Mouse (Mus musculus) neural tube, embryonic 13.5 days (tissue): ENCODE measurements around the gene Baz1b. TPM values are rescaled to one million over a fixed set of nuclear protein-coding genes. Genes with fewer than 3 reads are reported as not detected.

Source experiments
- ATAC-seq: fragments of 200-750 bp; cut with Nextera tagmentation; 2 replicates; pipeline ENCODE4 v1.8.0; 2017; ENCODE audit warnings: low read depth, mild to moderate bottlenecking, moderate TSS enrichment, moderate library complexity
- H3K27ac ChIP-seq: fragments of 300-500 bp; sonication (generic); replicated peaks from 2 replicates; pipeline ENCODE4 v1.5.1; 2015; ENCODE audit warnings: moderate library complexity, mild to moderate bottlenecking, inconsistent platforms
- H3K27me3 ChIP-seq: fragments of 300-500 bp; sonication (generic); 2 replicates; pipeline ENCODE4 v1.6.1; 2015; ENCODE audit warnings: mild to moderate bottlenecking, inconsistent platforms
- H3K36me3 ChIP-seq: fragments of 300-500 bp; sonication (generic); 2 replicates; pipeline ENCODE4 v1.6.1; 2015; ENCODE audit warnings: mild to moderate bottlenecking, inconsistent platforms
- H3K4me1 ChIP-seq: fragments of 300-500 bp; sonication (generic); replicated peaks from 2 replicates; pipeline ENCODE4 v1.6.1; 2015; ENCODE audit warnings: inconsistent platforms
- H3K4me2 ChIP-seq: fragments of 300-500 bp; sonication (generic); 2 replicates; pipeline ENCODE4 v1.6.1; 2015; ENCODE audit warnings: inconsistent platforms, mild to moderate bottlenecking, moderate library complexity
- H3K4me3 ChIP-seq: fragments of 300-500 bp; sonication (generic); 2 replicates; pipeline ENCODE4 v1.5.1; 2015; ENCODE audit warnings: mild to moderate bottlenecking, inconsistent platforms
- H3K9ac ChIP-seq: fragments of 300-500 bp; sonication (generic); 2 replicates; pipeline ENCODE4 v1.6.1; 2015; ENCODE audit warnings: moderate library complexity, mild to moderate bottlenecking, inconsistent platforms
- H3K9me3 ChIP-seq: fragments of 300-500 bp; sonication (generic); 2 replicates; pipeline ENCODE4 v1.6.1; 2016; ENCODE audit warnings: inconsistent platforms
- WGBS: fragments of 180-500 bp; shearing (Covaris S2); methylation state at CpG from one replicate; pipeline ENCODE4 v1.1.7; 2015; 5-methylcytosine and 5-hydroxymethylcytosine counted together
- polyA plus RNA-seq: library from polyadenylated mRNA; unstranded; fragments of >200 nt; fragmentation: Nextera tagmentation; extraction: Ambion mirVana; gene quantifications from 2 replicates; pipeline ENCODE4 v1.2.1, GENCODE M21; 2015

Baz1b gene
- polyA plus RNA-seq, 1 experiment from 2014 or later: 32.0 TPM

DNA sequence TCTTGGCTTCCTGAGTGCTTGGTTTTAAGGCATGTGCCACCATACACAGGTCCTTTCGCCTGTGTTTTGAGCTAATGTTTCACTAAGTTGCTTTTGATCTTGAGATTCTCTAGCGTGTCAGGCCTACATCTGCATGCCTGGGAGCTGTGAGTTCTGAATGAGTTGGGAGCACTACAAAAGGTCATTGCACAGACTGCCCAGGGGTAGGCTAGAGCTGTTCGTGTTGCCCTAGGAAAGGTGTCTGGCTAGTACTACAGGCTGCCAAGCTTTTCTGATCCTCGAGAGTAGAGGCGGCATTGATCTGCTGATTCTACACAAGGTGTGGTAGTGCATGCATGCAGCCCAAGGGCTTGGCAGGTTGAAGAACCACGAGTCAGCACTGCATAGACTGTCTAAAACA lies 24.2 kb upstream of the Baz1b start:
- Histone ChIP-seq H3K36me3 (peaks cover 55% of the 10 kb centered on the region), H3K27me3 (no peaks in the 10 kb centered on the region), H3K27ac (no peak overlapping the region), H3K9me3 (no peaks in the 10 kb centered on the region), H3K4me2 (no peak overlapping the region), H3K4me3 (no peak overlapping the region), H3K4me1 (0 out of 2 replicates have a peak, but pooled peaks cover 2% of the 10 kb centered on the region), H3K9ac (no peak overlapping the region)
- 89% methylated on average over 6 of the region's 6 CpGs for WGBS
- ATAC-seq: no peak

GRCm38 (mm10) chr5:135166909-135167308 lies 20.2 kb upstream of the Baz1b start:
- H3K27me3 ChIP-seq: no peaks in the 10 kb centered on the region
- no peak overlapping the region for H3K4me3 ChIP-seq
- H3K36me3 ChIP-seq: peaks cover 25% of the 10 kb centered on the region
- H3K9me3 ChIP-seq: no peaks in the 10 kb centered on the region
- H3K4me2 ChIP-seq: no peak overlapping the region
- H3K4me1 ChIP-seq: peaks cover 22% of the 10 kb centered on the region
- no peak overlapping the region for H3K27ac ChIP-seq
- no peak overlapping the region for H3K9ac ChIP-seq
- no peak for ATAC-seq
- 93% methylated on average over 4 of the region's 4 CpGs for WGBS

DNA sequence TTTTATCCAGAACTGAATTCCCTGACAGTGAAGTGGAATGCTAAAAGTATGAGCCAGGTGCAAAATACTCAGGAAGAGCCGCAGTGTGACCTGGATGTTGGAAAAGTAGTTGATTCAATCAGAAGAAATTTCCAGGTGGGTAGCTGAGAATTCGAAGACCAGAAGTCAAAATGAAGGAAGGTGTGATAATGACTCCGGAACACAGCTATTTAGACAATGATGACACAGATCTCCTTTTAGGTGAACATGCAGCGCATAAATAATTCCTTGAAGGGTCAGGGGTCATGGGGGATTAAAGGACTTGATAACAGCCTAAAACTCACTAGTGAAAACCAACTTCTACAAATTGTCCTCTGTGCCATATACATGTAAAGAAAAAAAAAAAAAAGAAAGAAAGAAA lies 19.6 kb upstream of the Baz1b start:
- Histone ChIP-seq H3K4me2 (peak overlapping the region; percentile 98), H3K9me3 (no peaks in the 10 kb centered on the region), H3K4me1 (peaks cover 22% of the 10 kb centered on the region), H3K27ac (peak overlapping the region; percentile 100), H3K4me3 (peak overlapping the region; percentile 65; the same call in 1 of the 2 replicates), H3K27me3 (no peaks in the 10 kb centered on the region), H3K36me3 (peaks cover 25% of the 10 kb centered on the region), H3K9ac (no peak overlapping the region)
- ATAC-seq: no peak
- WGBS: 96% methylated on average over 4 of the region's 4 CpGs

GRCm38 (mm10) chr5:135168063-135169062 lies 18.7 kb upstream of the Baz1b start, which contains the start of gene Bcl7b:
Gene Bcl7b, plus strand, starts transcription at chr5:135168283.
- Histone ChIP-seq H3K4me3 (peak within 1 kb of the TSS; percentile 65), H3K9me3 (no peaks in the 10 kb centered on the region), H3K4me1 (peaks cover 22% of the 10 kb centered on the region), H3K27me3 (no peaks in the 10 kb centered on the region), H3K27ac (peak within 1 kb of the TSS; percentile 100), H3K4me2 (peak within 1 kb of the TSS; percentile 98), H3K36me3 (peaks cover 25% of the 10 kb centered on the region), H3K9ac (peak within 1 kb of the TSS; percentile 95)
- ATAC-seq: peak; percentile 99
- WGBS: 3% methylated on average over 71 of the region's 95 CpGs

DNA sequence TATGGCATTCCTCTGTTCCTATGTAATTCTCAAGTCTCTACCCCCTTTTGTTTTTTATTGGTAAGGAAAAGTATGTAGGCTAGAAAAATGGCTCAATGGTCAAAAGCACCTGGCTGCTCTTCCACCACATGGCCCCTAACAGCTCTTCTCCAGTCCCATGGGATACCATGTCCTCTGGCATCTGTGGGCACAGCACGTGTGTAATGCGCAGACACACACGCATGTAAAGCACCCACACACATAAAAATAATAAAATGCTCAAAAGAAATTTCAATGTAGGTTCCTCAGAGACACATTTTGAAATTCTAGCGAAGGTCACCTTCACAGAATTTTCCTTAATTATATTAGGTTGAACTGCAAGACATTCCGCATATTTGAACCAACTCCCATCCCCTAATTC lies 17.6 kb upstream of the Baz1b start:
- H3K36me3 ChIP-seq: peaks cover 36% of the 10 kb centered on the region
- no peak overlapping the region for H3K27ac ChIP-seq
- no peaks in the 10 kb centered on the region for H3K9me3 ChIP-seq
- H3K4me1 ChIP-seq: peaks cover 22% of the 10 kb centered on the region
- peak overlapping the region; percentile 83 for H3K9ac ChIP-seq
- peak overlapping the region; percentile 98 for H3K4me2 ChIP-seq
- WGBS: 89% methylated on average over 5 of the region's 5 CpGs
- ATAC-seq: no peak
- H3K4me3 ChIP-seq: peak overlapping the region; percentile 65
- no peaks in the 10 kb centered on the region for H3K27me3 ChIP-seq

- Histone ChIP-seq H3K4me3 (no peak overlapping the region), H3K36me3 (peaks cover 58% of the 10 kb centered on the region), H3K27me3 (no peaks in the 10 kb centered on the region), H3K4me1 (peaks cover 22% of the 10 kb centered on the region), H3K9ac (no peak overlapping the region), H3K9me3 (no peaks in the 10 kb centered on the region), H3K27ac (no peak overlapping the region), H3K4me2 (no peak overlapping the region)
- WGBS: 92% methylated on average over 6 of the region's 6 CpGs
- ATAC-seq: no peak
These were observed 15.3 kb upstream of the Baz1b start for GRCm38 (mm10) chr5:135171688-135172220.

DNA sequence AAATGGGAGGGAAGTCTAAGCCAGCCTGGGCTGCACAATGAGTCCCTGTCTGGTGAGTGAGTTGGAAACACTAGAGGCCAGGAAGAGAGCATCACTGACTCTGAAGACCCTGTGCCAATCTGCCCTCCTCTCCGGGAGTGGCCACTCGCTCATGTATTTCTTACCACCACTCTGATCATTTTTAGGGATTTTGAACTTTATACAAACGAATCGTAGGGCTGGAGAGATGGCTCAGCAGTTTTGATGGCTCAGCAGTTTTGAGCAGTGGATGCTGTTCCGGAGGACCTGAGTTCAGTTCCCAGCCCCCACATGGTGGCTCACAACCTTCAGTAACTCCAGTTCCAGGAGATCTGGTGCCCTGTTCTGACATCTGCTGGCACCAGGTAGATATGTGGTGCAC lies 14.1 kb upstream of the Baz1b start:
- Histone ChIP-seq H3K36me3 (peaks cover 70% of the 10 kb centered on the region), H3K4me2 (no peak overlapping the region), H3K4me1 (peaks cover 19% of the 10 kb centered on the region), H3K27ac (no peak overlapping the region), H3K9me3 (no peaks in the 10 kb centered on the region), H3K9ac (no peak overlapping the region), H3K4me3 (no peak overlapping the region), H3K27me3 (no peaks in the 10 kb centered on the region)
- WGBS: 93% methylated on average over 5 of the region's 5 CpGs
- no peak for ATAC-seq

- H3K9me3 ChIP-seq: no peaks in the 10 kb centered on the region
- H3K9ac ChIP-seq: no peak overlapping the region
- no peak overlapping the region for H3K4me2 ChIP-seq
- H3K27me3 ChIP-seq: no peaks in the 10 kb centered on the region
- no peak for ATAC-seq
- no peak overlapping the region for H3K4me3 ChIP-seq
- 0 out of 2 replicates have a peak, but pooled peaks cover 7% of the 10 kb centered on the region for H3K4me1 ChIP-seq
- no peak overlapping the region for H3K27ac ChIP-seq
- H3K36me3 ChIP-seq: peaks cover 89% of the 10 kb centered on the region
These were observed 12.0 kb upstream of the Baz1b start for GRCm38 (mm10) chr5:135175086-135175485.

- Histone ChIP-seq H3K9ac (peak overlapping the region; percentile 4; the same call in 1 of the 2 replicates), H3K36me3 (peaks cover 92% of the 10 kb centered on the region), H3K27ac (no peak overlapping the region), H3K9me3 (no peaks in the 10 kb centered on the region), H3K27me3 (no peaks in the 10 kb centered on the region), H3K4me1 (no peaks in the 10 kb centered on the region), H3K4me2 (no peak overlapping the region), H3K4me3 (no peak overlapping the region)
- WGBS: 80% methylated on average over 3 of the region's 3 CpGs
- ATAC-seq: no peak
These were observed 8.5 kb upstream of the Baz1b start for GRCm38 (mm10) chr5:135178523-135178922.

DNA sequence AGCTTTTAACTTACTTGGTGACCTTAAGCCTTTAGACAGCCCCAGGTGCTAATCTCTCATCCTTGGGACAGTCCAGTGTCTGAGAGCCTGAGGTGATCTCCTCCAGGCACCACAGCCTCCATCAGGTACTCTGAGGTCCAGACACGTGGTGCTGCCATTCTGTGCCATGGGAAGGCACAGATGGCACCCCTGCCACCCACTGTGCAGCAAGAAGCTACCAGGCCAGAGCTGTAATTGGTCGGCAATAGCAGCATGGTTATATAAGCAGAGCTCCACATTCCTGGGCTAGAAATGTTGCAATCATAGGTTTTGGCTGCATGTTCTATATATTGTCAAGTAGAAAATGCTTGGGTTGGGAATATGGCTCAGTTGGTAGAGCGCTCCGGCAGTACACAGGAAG lies 8.1 kb upstream of the Baz1b start:
- H3K36me3 ChIP-seq: peaks cover 87% of the 10 kb centered on the region
- 80% methylated on average over 4 of the region's 4 CpGs for WGBS

GRCm38 (mm10) chr5:135179616-135180015 lies 7.4 kb upstream of the Baz1b start:
- 94% methylated on average over 7 of the region's 7 CpGs for WGBS
- Histone ChIP-seq H3K36me3 (peaks cover 81% of the 10 kb centered on the region), H3K27me3 (no peaks in the 10 kb centered on the region), H3K4me3 (no peak overlapping the region), H3K9me3 (0 out of 2 replicates have a peak, but pooled peaks cover 3% of the 10 kb centered on the region), H3K4me2 (no peak overlapping the region), H3K9ac (no peak overlapping the region), H3K27ac (no peak overlapping the region), H3K4me1 (no peaks in the 10 kb centered on the region)
- ATAC-seq: no peak

More for the DNA sequence above, 8.1 kb upstream of the Baz1b start:
- no peak for ATAC-seq
- H3K4me2 ChIP-seq: no peak overlapping the region
- no peaks in the 10 kb centered on the region for H3K27me3 ChIP-seq
- no peak overlapping the region for H3K4me3 ChIP-seq
- no peak overlapping the region for H3K27ac ChIP-seq
- H3K9me3 ChIP-seq: no peaks in the 10 kb centered on the region
- no peak overlapping the region for H3K9ac ChIP-seq
- no peaks in the 10 kb centered on the region for H3K4me1 ChIP-seq

DNA sequence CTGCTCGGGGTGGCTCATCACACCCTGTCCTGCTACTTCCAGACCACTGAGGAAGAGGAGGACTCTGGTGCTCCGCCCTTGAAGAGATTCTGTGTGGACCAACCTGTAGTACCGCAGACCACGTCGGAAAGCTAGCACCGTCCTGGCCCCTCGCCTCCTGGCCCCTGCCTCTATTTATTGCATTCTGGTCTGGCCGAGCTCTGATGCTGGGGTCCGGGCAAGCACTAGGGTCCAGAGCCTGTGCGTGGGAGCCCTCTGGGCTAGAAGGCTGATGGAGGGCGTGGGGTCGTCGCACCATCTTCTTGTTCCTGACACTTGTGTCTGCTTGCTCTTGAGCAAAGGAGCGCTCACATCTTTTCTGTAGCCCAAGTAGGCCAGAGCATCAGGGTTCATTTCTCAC lies 6.3 kb upstream of the Baz1b start:
- H3K9ac ChIP-seq: no peak overlapping the region
- H3K4me2 ChIP-seq: no peak overlapping the region
- 0 out of 2 replicates have a peak, but pooled peaks cover under 1% of the 10 kb centered on the region for H3K4me1 ChIP-seq
- 0 out of 2 replicates have a peak, but pooled peaks cover 4% of the 10 kb centered on the region for H3K9me3 ChIP-seq
- H3K27ac ChIP-seq: no peak overlapping the region
- no peaks in the 10 kb centered on the region for H3K27me3 ChIP-seq
- peaks cover 69% of the 10 kb centered on the region for H3K36me3 ChIP-seq
- ATAC-seq: no peak
- WGBS: 93% methylated on average over 14 of the region's 14 CpGs
- H3K4me3 ChIP-seq: no peak overlapping the region
